Mouse (Mus musculus): ENCODE measurements around the gene Wrap73.

The Wrap73 gene

GRCm38 (mm10) chr4:154142211-154143040 lies at the start of gene Wrap73:
TSS of gene Wrap73 (plus strand) at chr4:154142372.
- DNase-seq (ENCODE audit: low spot score): peak; percentile 89

- no peak for DNase-seq (ENCODE audit: low spot score)
Measured at GRCm38 (mm10) chr4:154093210-154093609, 49.0 kb upstream of the Wrap73 start.

DNA sequence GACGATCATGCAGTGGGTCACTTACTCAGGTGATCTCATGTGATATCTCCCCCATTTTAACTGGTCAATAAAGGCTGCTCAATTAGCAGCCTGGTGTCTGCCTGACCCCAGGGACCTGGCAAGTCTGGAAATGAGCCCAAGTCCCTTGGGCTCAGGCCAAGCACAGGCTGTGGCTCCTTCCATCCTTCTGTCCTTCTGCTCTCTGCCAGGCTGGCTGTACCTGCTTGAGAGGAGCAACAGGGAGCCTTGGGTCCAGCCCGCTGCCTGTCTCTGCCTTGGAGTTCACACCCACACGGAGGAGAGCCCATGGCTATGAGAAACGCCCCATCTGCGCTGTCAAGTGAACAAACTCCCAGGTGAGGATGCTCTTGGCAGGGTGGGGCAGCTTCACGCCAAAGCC lies 46.1 kb upstream of the Wrap73 start:
- no peak for DNase-seq (ENCODE audit: low spot score)

DNA sequence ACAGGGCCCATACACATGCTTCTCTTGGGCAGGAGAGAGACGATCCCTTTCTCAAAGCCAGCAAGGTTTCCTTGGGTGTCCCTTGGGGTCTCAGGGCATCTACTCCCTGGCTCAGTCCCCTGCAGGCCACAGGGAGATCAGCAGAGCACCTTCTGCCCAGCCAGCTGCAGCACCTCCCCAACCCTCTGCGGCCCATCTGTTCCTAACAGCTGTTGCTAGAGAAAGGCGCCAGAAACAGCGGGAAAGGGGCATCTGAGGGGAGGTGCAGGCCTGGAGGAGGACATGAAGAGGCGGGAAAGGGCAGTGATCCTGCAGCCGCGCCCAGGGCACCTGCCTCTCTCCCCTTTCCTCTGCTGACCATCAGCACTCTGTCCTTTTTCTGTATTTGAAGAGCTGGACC lies 42.8 kb upstream of the Wrap73 start:
- DNase-seq (ENCODE audit: low spot score): no peak

GRCm38 (mm10) chr4:154103386-154103785 lies 38.8 kb upstream of the Wrap73 start:
- no peak for DNase-seq (ENCODE audit: low spot score)

DNA sequence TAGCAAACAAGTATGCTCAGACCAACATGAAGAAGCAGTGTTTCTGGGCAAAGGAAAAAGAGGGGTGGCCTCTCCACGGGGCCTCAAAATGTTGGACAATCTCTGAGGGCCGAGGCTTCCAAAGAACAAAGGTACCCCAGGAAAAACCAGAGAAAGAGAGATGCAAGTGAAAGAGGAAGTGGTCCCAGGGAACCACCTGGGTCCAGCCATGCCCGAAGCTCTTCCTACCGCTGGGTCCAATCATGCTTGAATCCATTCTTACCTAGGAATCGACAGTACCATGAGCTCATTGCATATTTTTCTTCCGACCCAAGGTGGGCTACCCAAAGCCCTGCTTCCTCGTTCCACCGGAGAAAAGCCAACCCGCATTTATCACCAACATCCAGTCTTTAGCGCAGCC lies 38.3 kb upstream of the Wrap73 start:
- no peak for DNase-seq (ENCODE audit: low spot score)

GRCm38 (mm10) chr4:154105381-154106001 lies 36.7 kb upstream of the Wrap73 start:
- DNase-seq (ENCODE audit: low spot score): peak; percentile 68

DNA sequence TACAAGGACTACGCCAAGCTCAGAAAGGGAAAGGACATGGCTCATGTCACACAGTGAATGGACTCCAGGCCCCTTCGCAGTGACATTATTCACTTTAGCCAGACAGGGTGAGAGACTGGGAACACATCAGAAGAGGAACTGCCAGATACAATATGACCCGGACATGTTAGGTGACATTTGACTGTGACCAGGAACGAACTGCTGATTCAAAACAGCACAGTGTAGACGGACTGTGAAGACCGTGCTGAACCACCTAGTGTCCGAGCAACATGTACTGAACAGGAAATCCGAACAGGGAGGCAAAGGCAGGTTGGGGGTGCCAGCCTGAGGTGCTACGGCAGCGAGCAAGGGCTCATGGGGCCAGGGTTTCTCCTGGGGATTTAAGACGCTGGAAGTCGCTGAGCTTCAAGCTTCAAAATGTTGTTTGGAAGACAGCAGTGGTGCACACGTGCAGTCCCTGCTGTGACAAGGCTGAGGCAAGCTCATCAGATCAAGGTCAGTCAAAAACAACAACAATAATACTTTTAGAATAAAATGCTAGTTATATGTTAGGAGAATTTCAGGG lies 35.6 kb upstream of the Wrap73 start:
- DNase-seq (ENCODE audit: low spot score): no peak

- DNase-seq (ENCODE audit: low spot score): no peak
Measured at GRCm38 (mm10) chr4:154109216-154109849, 32.8 kb upstream of the Wrap73 start.

DNA sequence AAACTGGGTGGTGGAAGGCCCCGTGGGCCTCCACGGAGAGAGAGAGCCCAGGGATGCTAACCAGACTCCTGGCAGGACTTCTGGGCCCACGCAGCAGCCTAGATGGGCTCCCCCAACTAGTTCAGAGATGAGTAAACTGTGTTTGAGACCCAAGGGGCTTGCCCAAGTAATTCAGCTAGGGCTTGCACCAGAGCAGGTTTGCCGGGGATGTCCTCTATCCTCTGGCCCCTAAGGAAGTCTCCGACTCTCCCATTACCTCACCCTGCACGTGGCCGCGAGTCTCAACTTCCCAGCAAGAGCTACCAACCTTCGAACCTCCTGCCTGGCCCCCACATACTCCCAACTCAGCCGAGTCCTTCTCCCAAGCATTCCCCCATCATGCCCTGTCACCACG lies 32.3 kb upstream of the Wrap73 start:
- no peak for DNase-seq (ENCODE audit: low spot score)

- no peak for DNase-seq (ENCODE audit: low spot score)
Measured at GRCm38 (mm10) chr4:154116421-154116820, 25.8 kb upstream of the Wrap73 start.

DNA sequence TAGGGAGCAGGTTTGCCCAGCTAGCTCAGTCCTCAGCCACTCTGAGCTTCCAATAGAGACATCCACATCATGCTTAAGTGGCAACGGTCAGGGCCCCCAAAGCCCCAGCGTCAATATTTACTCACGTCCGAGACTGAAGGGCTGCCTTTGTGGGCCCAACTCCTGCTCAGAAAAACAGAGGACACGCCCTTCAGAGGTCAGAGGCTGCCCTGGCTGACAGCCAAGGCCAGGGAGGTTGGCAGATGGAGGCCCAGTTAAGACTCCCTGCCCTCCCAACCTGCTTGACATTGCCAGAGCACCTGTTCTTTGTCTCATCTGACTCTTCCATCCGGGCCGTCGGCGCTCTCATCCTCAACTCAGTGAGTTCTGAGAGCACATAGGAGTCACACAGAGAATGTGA lies 23.4 kb upstream of the Wrap73 start:
- DNase-seq (ENCODE audit: low spot score): no peak

DNA sequence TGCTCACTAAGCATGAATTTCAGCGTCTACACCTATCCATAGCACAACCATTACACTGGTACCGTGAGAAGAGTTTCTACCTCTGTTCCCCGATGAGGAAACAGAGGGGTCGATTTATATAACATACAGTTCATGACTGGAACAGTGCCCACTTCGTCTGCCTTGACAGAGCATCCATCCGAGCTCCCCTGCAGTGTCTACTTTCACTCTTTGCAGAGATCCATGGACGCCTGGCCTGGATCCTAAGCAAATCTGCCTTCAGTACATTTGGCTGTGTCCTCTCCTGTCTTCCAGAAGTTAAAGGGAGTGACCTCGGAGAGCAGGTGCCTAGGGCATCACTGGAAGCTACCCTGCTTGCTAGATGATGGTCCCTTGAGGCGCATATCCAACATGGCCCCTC lies 23.0 kb upstream of the Wrap73 start:
- no peak for DNase-seq (ENCODE audit: low spot score)

DNA sequence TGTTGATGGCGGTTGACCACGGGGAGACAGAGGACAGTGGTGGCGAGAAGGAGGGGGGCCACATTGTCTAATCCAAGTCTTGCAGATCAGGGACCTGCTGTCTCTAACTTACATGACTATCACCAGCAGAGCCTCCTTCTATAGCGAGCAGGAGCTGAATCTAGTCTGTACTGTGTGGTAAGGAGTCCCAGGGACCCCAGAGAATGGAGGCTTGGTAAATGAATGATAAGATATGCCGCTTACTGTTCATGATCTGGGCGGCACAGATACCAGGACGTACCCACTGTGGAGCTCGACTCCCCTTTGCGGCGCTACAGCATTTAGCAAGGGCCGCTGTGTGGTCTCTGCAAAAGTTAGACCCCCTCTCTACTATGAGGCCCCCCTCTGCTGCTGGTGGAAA lies 20.4 kb upstream of the Wrap73 start:
- DNase-seq (ENCODE audit: low spot score): no peak

- no peak for DNase-seq (ENCODE audit: low spot score)
Measured at GRCm38 (mm10) chr4:154122374-154122773, 19.8 kb upstream of the Wrap73 start.

GRCm38 (mm10) chr4:154123553-154123952 lies 18.6 kb upstream of the Wrap73 start:
- DNase-seq (ENCODE audit: low spot score): no peak

DNA sequence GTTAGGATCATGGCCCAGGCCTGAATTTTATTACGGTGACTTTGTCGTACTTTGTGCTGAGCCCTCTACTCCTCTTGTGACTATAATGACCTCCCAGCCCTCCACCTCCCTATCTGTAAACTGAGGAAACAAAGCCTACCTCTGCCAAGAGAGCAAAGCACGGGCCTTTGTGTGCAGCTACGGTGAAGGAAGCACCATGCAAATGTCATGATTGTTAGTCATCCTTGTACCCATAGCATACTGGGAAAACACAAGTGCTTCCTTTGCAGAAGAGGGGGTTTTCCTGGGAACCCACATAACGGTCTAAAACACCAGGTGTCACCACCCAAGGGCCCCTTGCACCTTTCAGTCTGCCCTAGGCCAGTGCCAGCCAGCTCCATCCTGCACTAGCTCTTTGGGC lies 17.0 kb upstream of the Wrap73 start:
- DNase-seq (ENCODE audit: low spot score): no peak

- DNase-seq (ENCODE audit: low spot score): no peak
Measured at GRCm38 (mm10) chr4:154127273-154127672, 14.9 kb upstream of the Wrap73 start.

- DNase-seq (ENCODE audit: low spot score): no peak
Measured at GRCm38 (mm10) chr4:154129950-154130349, 12.2 kb upstream of the Wrap73 start.

- DNase-seq (ENCODE audit: low spot score): no peak
Measured at GRCm38 (mm10) chr4:154131894-154132293, 10.3 kb upstream of the Wrap73 start.

GRCm38 (mm10) chr4:154134803-154135202 lies 7.4 kb upstream of the Wrap73 start:
- no peak for DNase-seq (ENCODE audit: low spot score)

DNA sequence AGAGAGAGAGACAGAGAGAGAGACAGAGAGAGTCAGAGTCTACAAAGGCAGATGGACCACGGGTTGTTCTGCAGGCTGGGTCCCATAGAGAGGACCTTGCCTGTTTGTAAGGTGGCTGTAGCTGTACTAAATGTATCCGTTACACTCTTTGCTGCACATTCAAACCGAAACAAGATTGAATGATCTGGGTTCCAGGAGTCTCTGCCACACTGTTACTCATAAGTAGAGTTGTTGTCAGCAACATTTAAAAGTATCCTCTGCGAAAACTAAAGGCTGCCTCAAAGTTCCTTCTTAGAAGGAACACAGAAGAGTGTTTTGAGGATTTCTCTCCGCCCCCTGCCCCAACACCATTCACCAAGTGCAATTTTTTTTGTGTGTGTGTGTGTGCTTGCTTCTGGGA lies 5.0 kb upstream of the Wrap73 start:
- DNase-seq (ENCODE audit: low spot score): no peak

DNA sequence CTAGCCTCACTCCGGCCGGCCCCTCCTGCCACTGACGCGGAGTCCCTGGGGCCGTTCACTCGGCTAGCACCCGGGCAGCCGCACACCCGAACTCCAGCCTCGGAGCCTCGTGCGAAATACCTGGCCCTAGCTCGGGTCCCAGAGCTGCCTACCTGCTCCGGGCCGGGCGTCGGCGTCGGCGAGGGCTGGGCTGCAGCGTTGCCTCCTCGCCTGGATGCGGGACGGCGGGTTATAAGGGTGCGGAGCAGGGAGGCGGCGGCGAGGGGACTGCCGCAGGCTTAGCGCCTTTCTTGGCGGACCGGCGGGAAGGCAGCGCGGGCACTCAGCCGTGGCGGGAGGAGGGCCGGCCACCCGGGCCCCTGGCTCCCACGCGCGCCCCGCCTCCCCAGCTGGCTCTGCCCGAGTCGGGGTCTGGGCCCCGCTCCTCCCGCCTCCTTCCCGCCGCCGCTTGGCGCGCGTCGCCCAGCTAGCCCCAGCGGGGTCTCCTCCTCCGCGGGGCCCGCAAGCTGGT lies 2.4 kb upstream of the Wrap73 start:
- DNase-seq (ENCODE audit: low spot score): no peak

DNA sequence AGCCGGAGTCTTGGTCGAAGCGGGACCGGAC lies 2.2 kb upstream of the Wrap73 start, which contains the start of gene Trp73:
TSS of gene Trp73 (minus strand) at position 27 of the 31 bp plus-strand sequence.
- DNase-seq (ENCODE audit: low spot score): no peak

Data from testis, postnatal 14 days (tissue).